Mouse (Mus musculus) cerebellum, postnatal 4 days (tissue): ENCODE results near the gene Kdm1a.
A peak's percentile ranks its signal among the peaks of the same experiment; 100 is the strongest.

ENCODE experiments used
- DNase-seq, 2 experiments: peaks; one replicate each; pipeline ENCODE4 v3.0.0; 2022; ENCODE audit warnings: low spot score in 2 of 2, mixed read lengths in 1 of 2

The Kdm1a gene

DNA sequence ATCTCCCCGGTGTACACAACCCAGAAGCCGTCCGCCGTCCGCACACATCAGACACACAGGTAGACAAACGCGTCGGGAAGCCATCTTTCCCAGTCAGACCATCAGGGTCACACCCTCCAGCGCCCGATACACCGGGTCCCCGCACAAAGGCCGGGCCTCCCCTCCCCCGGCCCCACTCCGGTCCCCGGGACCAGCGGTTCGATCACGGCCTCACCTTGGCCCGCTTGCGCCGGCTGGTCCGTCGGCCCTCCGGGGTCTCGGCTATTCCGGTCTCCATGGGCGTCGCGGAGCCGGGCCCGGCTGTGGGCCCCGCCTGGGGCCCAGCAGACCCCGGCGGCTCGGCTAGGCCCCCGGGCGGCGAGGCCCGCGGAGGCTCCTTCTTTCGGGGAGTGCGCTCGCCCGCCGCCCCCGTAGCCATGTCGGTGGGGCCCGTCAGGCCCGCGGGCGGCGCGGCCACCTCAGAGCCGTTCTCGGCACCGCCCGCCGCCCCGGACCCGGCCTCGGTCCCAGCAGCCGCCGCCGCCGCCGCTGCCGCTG, 437 bp downstream of the Kdm1a start:
- DNase-seq: peak in 1 of 2 experiments; percentile 40

DNA sequence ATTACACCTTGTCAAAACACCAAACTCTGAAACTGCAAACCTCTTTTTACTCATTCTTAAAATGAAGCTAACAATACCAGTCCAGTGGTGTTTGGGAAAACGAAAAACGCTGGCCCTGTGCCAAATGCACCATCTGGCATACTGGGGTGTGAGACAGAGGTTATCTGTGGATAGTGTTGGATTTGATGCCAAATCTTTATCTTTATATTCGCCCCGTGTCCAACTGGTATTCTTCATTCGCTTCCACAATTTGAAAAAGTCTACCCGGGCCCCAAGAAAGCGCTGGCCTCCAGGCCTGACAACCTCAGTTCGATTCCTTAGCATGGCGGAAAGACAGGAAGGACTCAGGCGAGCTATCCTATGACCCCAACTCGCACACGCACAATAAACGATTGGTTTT, 1.0 kb downstream of the Kdm1a start:
- peak; percentile 34 to 73 for DNase-seq

DNA sequence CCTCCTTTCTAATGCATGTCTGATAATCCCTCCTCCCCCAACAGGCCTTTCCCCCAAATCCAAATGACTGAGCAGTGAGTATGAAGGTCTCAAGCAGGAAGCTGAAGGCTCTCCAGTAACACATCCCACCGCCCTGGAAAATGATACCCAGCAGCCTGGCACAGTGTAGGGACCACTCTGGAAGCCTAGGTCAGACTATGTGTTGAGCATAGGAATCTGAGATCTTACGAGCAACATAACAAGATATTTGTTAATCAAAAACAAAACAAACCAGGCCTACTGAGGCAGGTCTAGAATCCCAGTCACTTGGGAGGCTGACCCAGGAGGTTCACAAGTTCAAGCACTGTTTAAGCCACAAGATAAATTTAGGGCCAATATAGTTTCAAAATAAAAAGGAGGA, 2.0 kb downstream of the Kdm1a start:
- no peak for DNase-seq

DNA sequence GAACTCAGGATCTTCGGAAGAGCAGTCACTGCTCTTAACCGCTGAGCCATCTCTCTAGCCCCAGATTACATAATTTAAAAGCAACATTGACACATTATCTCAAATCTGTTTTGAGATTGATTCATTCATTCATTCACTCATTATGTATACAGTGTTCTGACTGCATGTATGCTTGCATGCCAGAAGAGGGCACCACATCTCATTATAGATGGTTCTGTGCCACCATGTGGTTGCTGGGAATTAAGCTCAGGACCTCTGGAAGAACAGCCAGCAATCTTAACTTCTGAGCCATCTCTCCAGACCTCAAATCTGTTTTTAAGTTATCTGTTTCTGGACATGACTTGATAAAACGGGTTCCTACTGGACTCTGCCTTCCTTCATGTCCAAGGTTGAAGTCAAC, 2.7 kb downstream of the Kdm1a start:
- no peak for DNase-seq

DNA sequence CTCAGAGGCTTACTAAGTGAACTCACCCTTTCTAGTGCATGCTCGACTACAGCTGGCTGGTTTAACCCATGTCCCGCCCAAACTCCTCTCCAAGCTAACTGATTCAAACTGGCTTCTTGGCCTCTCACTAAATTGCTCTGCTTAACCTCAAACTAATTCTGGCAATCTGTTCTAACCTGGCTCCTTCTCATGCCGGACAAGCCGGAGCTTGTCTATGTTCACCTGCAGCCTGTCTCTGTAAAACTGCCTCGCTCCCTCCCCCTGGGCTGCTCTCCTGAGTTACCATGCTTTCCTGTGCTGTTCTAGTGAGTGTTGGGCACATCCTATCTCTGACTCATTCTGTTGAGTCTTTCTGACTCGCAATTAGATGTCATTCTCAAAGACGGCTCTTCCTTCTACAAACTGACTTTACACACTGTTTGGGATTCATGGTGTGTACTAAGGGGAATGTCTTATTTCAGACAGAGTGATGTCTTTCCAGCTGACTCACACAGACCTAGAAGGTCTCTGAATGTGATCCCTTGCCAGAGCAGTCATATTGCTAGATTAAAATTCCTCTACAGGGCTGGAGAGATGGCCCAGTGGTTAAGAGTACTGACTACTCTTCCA, 4.2 kb downstream of the Kdm1a start:
- DNase-seq: no peak

DNA sequence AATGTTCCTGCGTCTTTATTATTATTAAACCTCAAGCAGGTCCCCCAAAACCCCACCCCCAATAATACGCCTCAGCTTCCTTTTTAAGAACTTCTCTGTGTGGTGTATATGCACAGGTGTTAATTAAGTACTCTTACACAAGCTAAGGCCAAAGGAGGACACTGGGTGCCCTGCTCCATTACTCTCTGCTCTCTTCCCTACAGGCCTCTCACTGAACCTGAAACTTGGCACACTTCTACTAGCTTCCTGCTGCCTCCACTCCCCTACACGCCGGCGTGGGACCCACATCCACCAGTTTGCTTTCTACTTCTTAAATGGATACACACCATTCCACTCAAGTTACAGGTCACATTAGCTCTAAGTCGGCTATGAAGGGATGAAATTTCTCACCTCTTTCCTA, 7.3 kb downstream of the Kdm1a start:
- DNase-seq: no peak

DNA sequence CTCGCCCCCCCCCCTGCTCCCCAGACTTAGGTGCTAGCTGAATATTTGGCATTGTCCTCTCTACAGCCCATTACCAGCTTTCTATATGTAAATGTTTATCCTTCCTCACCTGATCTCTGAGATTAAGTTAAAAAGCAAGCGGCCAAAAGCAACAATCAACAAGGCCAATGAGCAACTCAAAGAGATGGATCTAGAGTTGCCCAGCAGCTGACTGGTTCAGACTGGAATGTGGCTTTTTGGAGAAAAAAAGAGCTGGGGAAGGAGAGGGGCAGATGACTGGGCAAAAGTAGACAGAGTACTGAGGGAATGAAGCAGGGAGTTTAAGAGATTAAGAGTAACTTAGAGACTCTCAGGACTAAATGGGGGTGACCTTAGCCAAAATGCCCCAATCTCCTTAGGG, 8.5 kb downstream of the Kdm1a start:
- no peak for DNase-seq

DNA sequence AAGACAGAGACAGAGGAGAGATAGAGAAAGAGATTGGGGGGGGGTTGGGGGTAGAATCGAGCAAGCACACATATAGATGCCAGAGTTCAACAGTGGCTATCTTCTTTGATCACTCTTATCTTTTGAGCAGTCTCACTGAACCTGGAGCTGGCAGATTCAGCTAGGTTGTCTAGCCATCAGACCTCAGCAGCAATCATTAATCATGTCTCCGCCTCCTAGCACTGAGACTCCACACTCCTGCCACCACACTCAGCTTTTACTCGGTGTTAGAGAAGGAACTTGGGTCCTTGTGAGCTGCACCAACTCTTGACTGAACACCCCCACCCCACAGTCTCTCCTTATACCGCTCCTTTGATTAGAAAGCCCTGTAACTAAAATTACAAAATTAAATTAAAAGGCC, 10.4 kb downstream of the Kdm1a start:
- DNase-seq: no peak

DNA sequence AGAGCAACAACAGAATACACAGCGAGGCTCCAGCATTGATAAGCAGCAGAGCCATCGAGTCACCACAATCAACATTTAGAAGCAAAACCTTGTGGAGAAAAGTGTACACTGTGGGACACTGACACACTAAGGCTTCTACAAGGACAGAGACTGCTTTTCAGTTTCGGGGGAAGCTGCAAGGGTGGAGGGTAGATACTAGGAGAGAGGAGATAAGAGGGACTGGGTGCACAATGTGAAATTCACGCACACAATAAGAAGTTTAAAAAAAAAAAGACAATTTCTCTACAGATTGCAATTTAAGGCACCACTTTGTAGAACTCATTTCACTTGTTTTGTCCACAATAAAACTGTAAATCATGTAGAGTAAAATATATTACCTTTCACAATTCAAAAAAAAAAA, 14.5 kb downstream of the Kdm1a start:
- no peak for DNase-seq

DNA sequence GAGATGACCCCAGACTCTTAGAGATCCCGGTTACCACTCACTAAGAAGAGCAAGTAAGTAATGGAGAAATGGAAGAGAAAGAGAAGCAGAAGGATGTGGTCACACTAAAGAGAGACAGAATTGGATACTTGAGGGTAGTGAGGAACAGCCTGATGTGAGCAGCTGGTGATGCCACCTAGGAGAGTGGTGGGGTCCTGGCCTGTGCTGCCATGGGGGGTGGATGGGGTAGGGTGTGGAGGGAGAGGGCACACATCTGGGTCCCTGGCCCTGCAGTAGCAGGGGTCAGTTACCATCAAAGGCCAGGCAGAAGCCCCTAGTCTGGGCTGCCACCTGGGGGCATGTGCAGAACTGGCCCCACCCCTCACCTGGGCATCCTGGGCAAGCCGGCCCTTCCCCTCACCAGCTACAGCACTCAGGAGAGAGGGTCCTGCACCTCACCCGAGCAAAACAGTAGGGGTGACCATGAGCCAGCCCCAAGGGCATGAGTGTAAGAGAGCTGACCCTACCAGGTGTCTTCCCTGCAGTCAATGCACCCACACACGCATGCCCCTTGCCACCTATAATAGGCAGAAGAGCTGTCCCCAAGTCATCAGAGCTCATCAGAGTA, 15.2 kb downstream of the Kdm1a start:
- no peak for DNase-seq

DNA sequence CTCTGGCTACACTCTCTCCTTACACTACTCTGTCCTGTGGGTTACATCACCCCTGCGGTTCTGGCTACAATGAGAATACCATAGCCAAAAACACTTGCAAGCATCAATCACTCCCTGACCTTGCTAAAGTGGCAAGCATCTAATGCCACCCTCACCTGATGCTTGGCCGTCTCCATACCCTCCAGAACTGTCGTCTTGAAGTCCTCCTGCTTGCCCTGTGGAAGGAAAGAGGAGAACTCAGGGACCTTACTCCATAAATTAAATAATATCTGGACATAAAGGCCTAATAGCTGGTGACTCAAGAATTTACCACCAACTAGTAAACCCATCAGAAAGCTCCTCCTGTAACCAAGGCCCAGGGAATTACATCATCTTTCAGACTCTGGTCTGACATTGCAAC, 20.6 kb downstream of the Kdm1a start:
- no peak for DNase-seq

DNA sequence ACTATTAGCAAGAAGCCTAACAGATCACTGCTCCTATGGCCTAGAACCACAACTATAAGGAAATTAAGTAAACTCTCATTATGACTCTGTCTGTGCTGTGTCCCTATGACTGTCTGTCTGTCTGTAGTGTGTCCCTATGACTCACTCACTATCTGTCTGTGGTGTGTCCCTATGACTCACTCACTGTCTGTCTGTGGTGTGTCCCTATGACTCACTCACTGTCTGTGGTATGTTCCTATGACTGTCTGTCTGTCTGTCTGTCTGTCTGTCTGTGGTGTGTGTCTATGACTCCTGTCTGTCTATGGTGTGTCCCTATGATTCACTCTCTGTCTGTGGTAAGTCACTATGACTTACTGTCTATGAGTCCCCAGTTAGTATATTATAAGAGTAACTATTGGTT, 32.5 kb downstream of the Kdm1a start:
- no peak for DNase-seq

DNA sequence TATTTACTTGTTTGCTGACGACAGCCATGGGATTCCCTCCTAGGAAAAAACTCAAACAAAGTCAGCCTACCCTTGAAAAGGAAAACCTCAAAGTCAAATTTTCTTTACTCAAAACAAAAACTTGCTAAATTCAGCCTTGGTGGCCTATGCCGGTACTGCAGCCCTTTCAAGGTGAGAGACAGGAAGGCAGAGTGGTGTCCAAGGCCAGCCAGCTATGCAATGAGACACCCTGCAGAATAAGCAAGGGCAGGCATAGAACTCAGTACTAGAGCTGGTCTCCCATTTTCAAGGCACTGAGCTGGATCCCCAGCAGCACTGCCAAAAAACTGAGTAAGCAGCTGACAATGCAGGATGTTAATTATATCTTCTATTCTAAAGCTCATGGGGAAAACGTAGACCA, 33.9 kb downstream of the Kdm1a start:
- DNase-seq: no peak

DNA sequence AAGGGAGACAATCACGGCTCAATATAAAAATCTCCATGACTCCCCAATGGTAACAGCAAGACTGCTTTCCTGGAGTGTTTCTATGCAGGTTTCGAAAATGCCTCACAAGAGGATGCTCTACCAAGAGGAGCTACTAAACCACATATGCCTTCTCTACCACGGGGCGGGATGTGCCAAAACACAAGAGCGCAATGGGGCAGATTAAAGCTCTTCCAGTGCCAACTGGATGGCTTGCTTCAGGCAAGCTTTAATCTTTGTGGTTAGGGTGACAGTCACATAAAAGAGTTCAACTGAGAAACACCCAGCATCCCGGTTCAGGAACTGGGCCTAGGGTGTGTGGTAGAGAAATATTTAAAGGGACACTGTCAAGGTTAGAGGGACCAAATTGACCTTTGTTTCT, 39.8 kb downstream of the Kdm1a start:
- DNase-seq: no peak

DNA sequence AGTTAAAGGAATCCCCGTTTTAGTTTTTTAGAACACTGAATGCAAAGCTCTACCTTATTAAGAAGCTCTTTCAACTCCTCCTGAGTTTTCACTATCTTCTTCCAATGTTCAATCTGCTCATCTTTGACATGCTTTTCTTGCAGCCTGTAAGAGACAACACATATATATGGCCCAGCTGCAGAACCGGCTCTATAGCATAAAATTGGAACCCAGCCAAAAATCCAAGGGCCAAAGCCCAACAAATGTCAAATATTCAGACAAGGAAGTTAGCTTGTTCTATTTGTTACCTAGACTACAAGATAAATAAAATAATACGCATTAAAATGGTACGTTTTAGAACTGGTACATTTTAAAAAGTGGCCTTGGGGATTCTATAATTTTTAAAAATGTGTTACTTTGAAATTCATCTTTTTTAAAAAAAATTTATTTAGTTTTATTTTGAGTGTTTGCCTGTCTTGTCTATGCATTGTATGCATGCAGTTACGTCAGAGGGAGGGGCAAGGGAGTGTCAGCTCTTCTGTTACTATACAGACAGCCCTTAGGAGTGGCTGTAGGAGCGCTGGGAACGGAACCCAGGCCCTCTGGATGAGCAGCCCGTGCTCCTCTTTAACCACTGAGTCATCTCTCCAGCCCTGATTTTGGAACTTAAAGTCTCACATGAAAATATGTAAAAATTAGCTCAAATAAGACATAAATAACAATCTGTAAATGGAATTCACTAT, 42.1 kb downstream of the Kdm1a start:
- no peak for DNase-seq

DNA sequence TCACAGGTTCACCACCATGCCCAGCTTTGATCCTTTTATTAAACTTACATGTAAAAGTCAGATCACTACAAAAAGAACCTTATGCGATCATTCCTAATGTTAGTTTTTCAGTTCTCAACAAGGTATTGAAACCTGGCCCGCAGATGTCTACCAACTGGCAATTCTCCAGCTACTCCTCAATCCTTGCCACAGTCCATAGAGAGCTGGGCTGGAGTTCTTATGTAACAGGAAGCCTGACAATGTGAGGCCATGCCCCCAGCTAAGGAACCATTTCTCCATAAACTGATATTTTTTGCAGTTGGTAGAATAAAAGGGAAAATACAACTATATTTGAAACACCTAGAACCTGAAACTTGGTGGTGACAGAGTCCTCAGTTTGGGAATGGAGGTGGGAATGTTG, 42.8 kb downstream of the Kdm1a start:
- no peak for DNase-seq

DNA sequence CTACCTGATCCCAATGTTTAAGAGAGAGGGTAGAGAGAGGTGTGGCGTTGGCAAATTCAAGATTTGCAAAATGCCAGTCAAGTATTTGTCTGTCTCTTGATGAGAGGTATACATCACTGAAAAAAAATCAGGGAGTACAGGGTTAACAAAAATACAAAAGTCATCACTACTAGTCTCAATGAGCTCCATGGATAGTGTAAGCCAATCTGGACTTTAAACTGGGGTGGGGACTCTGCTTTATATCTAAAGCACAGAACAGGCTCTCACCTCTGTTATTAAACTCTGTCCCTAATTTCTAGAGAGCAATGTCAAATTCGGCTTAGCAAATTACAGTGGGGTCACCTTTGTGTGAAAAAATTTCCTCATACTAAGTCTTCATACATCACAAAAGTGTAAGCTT, 44.9 kb downstream of the Kdm1a start:
- DNase-seq: no peak

DNA sequence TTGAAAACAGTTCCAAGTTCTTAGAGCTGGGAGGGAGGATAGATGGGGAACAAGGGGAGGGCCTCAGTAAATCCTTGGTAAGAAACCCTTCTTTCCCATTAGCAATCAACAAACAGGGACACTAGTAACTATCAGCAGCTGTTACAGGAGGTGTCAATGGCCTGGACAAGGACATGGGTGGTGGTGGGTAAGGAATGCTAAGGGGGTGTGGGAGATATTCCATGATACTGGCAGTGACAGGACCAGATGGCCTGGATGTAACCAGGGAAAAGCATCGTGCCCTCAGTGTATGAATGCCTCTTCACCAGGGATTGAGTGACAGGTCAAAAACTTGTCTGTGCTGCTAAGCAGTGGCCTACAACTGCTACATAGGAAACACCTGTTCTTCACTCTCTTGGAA, 49.4 kb downstream of the Kdm1a start:
- DNase-seq: no peak

DNA sequence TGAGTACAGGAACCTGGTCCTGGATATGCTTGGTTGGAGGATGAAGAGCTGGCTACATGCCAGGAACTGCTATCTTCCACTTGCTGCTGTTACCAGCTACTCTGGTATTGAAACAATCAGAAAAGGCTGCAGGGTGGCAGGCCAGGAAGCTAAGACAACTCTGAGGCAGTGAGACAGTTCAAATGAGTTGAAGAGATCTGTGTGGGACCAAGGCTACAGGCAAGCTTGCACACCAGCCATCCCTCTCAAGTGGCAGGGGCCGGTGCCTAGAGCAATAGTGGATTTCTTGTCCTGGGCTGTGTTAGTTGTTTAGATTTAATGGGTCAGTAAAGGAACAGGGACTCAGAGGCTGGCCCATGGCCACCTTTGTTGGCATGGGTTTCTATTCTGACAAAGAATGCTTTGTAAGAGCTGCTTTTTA, 54.1 kb downstream of the Kdm1a start:
- DNase-seq: peak in 1 of 2 experiments; percentile 19

DNA sequence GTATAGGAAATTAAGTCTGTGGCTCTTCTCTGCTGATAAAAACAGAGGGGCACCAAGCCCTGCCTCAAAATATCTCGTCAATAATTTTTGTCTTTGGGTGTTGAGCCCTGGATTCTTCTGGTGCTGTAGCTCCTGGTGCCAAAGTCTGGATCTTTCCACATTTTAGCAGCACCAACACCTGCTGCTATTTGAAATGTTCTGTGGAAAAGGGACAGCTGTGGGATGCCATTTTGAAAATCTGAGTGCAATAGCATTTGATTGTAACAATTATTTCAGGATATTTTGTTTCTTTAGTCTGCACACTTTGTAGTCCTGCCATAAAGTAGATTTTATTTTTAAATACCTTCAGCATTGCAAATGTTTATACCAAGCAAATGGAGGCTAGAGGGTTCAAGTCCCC, 54.8 kb downstream of the Kdm1a start:
- DNase-seq: no peak

DNA sequence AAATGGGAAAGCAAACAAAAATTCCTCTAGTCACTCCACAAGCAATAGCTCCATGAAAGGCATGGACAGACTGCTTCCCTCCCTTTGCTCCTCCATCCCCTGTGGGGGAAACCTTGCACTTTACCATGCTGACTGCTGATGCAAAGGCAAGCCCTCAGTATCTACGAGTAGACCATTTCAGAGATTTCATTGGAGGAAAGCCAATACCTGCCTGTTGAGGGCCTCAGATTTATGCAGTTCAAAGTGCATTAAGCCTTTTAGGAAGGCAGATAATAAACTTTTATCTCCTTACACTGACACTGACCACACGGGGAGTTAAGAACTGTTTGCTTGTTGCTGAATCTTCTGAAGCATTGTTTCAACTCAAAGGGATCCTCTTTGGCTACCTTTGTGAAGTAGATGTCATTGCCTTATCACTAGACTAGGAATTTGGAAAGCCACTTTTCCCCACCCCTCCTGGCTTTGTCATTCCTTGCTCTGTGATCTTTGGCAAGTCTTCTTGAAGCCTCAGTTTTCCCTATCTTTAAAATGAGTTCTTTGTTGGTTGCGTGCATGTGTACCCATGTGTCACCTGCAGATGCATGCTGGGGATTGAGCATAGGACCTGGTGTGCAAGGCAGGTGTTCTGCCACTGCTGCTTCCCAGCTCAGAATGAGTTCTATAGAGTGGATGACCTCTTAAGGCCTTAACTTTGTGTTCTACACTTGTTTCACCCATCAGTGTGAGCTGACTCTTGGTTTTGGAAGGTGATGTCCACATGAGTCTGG, 56.1 kb downstream of the Kdm1a start:
- DNase-seq: no peak

DNA sequence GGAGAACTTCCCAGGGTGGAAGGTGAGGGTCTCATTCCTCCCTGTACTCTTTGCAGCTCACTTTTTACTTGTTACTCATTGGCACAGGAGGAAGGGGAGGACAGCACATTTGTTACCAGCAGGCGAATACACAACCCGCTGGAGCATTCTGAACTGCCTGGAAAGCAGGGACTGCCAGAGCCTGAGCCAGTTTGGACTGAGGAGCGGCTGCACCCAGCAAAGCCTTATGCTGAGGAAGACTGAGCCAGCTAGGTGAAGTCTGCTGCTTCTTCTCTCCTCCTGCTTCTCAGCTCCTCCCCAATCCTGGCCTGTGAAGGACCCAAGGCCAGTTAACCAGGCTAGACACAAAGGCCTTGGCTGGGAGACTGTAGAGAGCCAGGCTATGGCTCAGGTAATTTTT, 57.4 kb downstream of the Kdm1a start:
- DNase-seq: no peak
